Mouse (Mus musculus) ES-E14 (cell line): ENCODE results near the gene Rilp.
A peak's percentile ranks its signal among the peaks of the same experiment; 100 is the strongest.

Experiments
- CHD2 ChIP-seq: IDR thresholded peaks from 2 replicates; pipeline ENCODE4 v1.6.1; 2014; ENCODE audit warnings: mild to moderate bottlenecking, low read depth, low read length, inconsistent platforms
- HCFC1 ChIP-seq: IDR thresholded peaks from 2 replicates; pipeline ENCODE4 v1.6.1; 2012; ENCODE audit warnings: low read length, inconsistent platforms, borderline replicate concordance; ENCODE audit not compliant: insufficient read depth
- MAFK ChIP-seq: IDR thresholded peaks from 2 replicates; pipeline ENCODE4 v1.6.1; 2014; ENCODE audit warnings: mild to moderate bottlenecking, low read depth, low read length, inconsistent platforms; ENCODE audit not compliant: insufficient read depth
- ZC3H11A ChIP-seq: IDR thresholded peaks from 2 replicates; pipeline ENCODE4 v1.6.1; 2012; ENCODE audit warnings: low read depth, mild to moderate bottlenecking, inconsistent platforms, low read length, borderline replicate concordance
- ZNF384 ChIP-seq: IDR thresholded peaks from 2 replicates; pipeline ENCODE4 v1.6.1; 2012; ENCODE audit warnings: low read depth, low read length, inconsistent platforms

GRCm38 (mm10) chr11:75486601-75487285, 23.2 kb upstream of the Rilp start, which contains the start of gene Prpf8:
- TF ChIP-seq ZC3H11A (no peak), MAFK (no peak), HCFC1 (peak; percentile 77), ZNF384 (no peak), CHD2 (peak; percentile 86)
